Mouse (Mus musculus): ENCODE data around the gene Poldip2. TPM values are rescaled to one million over a fixed set of nuclear protein-coding genes. Genes with fewer than 3 reads are reported as not detected.

Gene Poldip2
- total RNA-seq, 2 experiments from 2014 or later: 153 to 166 TPM

DNA sequence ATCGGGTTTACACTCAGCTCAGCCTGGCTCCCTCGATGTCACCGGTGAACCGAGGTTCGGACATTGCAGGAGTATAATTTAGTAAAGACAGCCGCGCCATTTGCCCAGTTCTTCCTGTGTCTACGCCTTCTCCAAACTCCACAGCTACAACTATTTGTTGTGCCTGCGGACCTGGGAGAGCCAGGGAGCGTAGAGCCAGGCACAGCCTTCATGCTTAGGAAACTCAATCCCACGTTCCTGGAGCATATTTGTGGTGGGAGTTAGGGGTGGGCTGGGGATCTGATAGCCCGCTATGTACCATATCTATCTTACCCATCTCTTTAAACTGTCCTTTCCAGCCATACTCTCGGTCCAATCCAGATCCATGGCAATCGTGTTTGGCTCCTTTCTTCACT is 24.7 kb downstream of the Poldip2 start:
- DNase-seq (ENCODE audit: low spot score in 2 of 2): no peak

DNA sequence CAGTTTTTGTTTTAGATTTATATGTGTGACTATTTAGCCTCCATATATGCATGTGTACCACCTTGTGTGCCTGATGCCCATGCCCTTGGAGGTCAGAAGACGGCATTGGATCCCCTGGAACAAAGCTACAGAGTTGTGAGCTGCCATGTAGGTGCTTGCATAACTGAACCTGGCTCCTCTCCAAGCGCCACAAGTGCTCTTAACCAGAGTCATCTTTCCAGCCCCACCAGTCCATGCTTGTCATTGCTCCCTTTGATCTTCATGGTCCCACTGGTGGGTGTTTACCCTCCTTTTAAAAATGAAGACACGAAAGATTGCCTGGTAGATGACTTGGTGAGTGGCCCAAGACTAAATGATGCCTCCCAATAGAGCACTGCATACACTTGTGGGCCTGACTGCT is 28.4 kb downstream of the Poldip2 start:
- DNase-seq (ENCODE audit: low spot score in 2 of 2): no peak

DNA sequence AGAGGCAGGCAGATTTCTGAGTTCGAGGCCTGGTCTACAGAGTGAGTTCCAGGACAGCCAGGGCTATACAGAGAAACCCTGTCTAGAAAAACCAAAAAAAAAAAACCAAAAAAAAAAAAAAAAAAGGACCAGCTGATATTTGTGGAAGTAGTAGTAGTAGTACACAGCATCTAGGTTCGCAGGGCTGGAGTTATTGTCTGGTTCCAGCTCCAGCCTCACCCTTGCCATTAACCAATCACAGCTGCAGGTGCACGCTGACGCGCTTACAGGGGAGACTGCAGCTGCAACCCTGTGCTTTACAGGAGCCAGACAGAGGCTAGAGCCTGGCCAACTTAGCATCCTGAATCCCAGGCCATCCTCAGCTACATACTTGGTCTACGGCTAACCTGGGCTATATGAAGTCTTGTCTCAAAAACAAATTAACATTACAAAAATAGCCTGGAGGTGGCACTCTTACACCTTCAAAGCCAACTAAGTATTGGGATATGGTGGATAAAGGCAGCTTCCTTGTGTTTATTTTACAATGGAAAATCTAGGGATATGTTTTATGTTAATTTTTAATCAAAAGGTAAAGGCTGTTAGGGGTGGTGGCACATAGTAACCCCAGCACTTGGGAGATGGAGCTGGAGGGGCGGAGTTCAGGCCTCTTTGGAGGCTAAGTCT is 32.6 kb downstream of the Poldip2 start:
- no peak for DNase-seq (ENCODE audit: low spot score in 2 of 2)

DNA sequence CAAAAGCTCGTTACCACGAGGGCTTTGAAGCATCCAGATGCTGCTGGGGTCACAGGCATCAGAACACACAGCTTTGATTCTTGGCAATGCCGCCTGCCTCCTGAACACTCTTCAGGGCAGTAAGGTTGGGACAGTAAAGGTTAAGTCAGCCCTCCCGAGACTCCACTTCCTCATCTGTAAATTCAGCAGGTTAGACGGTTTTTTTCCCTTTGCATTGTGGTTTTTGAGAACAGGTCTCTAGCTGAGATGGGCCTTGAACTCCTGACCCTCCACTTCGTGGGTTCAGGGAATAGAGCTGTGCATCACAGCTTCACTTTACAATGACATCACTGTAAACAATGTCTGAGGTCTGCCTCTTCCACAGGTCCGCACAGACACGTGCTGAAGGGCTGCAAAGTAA is 33.2 kb downstream of the Poldip2 start:
- no peak for DNase-seq (ENCODE audit: low spot score in 2 of 2)

DNA sequence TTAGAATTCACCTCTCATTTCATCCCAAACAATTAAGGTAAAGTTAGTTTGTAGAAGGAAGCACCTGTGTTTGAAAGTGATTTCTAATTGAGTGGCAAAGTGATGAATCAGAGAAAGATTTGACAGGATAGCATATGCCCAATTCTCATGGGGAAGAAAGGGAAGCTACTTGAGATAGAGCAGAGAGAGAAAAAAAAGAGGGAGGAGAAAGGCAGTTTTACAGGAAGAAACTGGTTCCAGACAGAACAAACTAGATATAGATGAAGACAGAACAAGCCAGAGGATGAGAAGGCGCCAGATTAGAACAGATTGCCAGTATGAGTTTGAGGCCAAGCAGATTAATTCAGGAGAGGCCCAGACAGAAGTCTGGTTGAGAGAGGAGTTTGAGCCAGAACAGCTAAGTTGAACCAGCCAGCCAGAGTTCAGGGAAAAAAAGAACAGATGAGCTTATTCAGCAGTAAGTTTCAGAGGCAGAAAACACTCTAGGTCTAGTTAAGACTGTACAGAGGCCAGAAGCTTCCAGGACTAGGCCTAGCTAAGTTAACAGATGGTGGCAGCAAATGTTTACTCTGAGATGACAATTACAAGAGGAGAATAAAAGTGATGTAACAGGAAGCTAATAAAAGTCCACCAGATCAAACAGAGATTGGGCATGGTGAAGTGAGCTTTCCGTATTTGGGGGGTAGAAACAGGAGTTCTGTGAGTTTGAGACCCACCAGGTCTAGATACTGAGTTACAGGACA is 35.9 kb downstream of the Poldip2 start:
- DNase-seq (ENCODE audit: low spot score in 2 of 2): no peak

DNA sequence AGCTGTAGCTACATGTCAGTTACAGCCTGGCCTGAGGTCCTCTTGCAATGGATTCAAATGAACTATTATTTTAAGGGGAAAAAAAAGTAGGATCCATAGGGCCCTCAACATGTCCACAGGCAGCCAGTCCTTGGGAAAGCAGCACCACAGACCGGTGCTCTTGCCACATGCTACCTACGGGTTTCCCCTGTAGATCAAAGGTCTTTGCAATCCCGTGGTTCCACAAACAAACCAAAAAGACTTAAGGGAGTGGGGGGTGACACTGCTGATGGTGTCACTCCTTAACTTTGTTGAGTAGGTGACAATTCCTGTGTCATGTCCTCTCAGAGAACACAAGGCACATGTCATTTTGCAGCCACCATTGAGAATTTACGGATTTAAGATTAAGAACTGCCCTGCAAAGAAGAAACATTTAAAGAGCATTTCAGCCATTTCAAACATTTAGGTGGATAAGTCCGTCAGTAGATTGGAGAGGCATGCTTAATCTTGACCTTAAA is 37.5 kb downstream of the Poldip2 start:
- DNase-seq (ENCODE audit: low spot score in 2 of 2): no peak

DNA sequence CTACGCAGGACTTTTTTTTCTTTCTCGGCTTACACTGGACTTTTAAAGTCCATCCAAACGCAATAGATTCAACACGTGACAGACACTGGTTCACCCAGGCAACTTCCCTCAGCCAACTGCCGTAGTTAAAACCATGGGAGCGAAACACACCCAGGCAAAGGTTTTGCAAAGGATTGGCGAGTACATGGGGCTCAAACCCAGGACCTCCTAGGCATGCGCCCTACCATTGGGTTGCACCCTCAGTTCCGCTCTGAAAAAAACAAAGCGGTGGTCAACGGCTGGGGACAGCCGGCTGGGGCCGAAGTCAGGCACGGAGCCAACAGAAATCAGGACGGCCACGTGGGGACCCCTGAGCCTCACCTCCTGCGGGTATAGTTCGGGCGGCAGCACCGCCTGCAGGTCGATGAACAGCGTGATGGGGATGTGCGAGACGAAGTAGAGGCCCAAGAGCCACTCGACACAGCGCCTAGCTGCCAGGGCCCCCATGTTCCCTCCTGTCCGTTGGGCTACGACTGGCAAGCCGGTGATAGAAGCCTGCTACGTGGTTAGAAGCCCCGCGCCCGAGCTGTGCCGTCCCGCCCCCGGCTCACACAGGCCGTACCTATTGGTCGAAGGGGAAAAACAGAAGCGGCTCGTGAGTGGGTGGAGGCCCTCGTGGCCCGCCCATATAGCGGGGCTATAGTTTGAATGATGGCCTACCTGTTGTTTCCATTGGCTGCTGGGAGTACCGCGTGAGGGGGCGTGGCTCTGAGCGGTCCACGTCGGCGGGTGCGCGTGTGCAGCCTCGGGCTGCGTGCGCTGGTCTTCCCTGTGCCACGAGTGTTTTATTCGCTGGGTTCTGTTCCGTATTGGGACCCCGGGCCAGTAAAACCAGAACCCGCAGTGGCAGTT is 38.4 kb downstream of the Poldip2 start, which contains the start of gene Tmem97:
TSS of gene Tmem97 (minus strand) at position 610 of the 891 bp plus-strand sequence.
- peak; percentile 79 to 88 for DNase-seq (ENCODE audit: low spot score in 2 of 2)

DNA sequence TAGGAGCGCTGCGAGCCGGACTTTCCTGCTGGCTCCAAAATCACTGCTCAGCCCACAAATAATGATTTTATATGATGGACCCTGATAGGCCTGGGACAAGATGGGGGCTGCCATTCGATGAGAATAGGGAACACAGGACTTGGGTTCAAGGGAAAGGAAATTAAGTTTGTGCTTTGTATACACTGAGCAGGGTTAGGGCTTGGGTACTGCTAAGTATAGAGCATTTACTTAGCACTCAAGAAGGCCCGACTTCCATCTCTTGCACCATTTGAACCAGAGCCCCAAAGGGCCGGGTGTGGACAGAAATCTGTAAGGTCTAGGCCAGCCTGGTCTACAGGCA is 39.0 kb downstream of the Poldip2 start:
- no peak for DNase-seq (ENCODE audit: low spot score in 2 of 2)

DNA sequence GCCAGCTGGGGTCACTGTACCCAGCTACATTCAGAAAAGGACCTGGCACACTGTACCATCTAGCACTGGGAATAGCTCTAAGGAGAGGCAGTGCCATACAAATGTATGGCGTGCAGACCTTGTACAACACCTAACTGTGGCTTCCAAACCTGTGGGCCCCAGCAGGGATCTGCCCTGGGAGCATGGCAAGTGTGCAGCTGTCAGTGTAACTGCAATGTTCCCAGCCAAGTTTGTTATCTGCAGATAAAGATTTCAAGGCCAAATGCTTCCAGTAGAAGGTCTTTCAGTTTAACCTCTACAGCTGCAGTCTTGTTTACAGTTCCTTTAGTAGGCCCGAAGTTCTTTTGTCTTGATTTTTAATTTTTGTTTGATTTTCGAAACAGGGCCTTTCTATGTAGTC is 43.6 kb downstream of the Poldip2 start:
- no peak for DNase-seq (ENCODE audit: low spot score in 2 of 2)

DNA sequence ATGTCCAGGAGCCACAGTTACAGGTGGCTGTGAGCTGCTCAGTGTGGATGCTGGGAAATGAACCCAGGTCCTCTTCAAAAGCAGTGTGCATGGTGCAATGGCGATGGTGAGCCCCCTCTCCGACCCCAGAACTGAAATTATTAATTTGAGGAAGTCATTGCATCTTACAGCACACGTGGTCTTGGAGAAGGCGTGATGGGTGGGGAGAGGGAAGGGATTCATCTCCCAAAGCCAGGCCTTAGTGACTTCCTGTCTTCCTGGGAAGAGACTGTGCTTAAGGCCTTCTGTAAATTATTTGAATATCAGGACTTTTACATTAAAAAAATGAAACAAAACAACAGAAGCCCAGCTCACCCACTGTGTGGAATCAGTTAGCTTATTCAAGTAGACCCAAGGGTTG is 44.1 kb downstream of the Poldip2 start:
- DNase-seq (ENCODE audit: low spot score in 2 of 2): no peak

DNA sequence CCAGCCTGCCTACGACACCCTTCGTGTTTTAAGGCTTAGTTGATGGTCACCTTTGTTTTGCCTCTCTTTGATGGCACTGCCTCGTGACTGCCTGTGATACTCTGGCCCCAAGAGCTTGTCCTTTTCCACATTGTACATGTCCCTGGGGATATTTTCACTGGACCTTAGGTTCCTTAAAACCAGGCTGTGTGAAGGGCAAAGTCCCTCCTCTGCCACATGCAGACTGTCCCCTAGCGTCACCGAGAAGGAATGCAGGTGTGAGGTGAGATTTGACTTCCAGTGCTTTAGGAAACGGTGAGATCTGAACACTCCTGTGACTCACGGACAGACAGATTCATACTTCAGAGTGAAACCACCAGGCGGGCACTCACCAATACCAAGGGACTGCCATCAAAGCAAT is 45.2 kb downstream of the Poldip2 start:
- DNase-seq (ENCODE audit: low spot score in 2 of 2): no peak

DNA sequence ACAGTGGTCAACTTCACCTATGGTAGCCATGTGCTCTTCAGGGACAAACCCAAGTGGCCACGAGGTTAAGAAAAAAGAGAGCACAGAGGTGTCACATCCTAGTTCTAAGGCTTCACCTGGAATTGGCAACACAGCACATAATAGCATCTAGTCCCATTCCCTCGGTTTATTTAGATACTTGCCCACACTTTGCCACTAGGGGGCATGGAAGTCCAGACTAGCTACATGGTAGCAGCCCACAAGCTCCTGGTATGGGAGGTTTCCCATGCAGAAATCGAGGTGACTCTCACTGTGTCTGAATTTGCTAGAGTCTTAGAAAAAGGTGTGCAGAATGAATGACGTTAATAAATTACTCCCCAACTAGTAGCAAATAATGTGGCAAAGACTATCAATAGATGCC is 48.5 kb downstream of the Poldip2 start:
- peak in 1 of 2 experiments; percentile 57 for DNase-seq (ENCODE audit: low spot score in 2 of 2)

DNA sequence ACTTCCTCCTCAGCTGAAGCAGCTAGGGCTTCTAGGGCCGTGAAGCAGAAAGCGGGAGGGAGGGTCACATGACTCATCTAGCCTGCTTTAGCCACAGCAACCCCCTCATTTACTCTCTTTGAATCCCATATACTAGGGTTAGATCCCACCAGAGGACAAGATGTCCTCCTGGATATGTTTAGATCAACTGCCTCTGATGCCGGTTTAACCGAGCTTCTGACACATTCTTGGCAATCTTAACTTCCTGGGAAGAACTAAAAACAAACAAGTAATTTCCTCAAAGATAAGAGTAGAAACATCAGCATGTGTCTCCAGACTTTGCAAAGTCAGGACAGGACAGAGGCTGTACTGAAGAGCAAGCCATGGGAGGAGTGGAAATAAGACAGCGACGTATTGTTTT is 54.8 kb downstream of the Poldip2 start:
- no peak for DNase-seq (ENCODE audit: low spot score in 2 of 2)

DNA sequence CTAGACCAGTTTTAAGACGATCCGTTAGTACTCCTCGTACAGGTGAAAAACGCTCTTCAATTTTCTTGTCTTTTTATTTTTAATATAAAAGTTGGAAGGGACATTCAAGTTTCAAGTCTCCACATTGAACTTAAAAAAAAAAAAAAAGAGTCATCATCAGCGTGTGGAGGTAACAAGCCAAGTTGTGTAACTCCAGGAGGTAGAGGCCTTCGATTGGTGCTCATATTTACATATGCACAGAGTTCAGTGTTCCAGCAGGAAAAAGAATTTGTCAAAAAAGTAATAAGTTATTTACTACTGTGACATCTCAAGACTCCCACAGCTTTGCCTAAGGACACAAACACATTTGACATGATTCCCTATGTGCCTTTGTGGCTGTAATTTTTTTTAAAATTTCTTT is 55.6 kb downstream of the Poldip2 start:
- no peak for DNase-seq (ENCODE audit: low spot score in 2 of 2)

DNA sequence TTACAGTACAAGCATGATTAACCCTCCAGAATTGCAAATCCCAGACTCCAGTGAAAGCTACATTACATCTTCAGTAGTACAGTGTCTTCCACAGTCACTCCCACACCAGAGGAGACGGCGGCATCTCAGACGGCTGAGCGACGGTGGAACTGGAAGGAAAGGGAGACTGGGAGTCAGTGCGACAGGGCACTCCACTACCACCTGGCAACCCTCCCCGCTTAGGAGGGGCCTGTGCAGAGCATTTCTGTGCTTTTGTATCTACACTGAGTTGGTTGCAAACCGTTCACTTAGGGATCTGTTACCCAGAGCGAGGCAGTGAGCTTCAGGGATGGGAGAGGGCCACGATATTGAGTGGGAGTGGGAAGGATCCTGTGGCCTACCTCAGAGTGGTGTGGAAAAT is 56.8 kb downstream of the Poldip2 start:
- no peak for DNase-seq (ENCODE audit: low spot score in 2 of 2)

DNA sequence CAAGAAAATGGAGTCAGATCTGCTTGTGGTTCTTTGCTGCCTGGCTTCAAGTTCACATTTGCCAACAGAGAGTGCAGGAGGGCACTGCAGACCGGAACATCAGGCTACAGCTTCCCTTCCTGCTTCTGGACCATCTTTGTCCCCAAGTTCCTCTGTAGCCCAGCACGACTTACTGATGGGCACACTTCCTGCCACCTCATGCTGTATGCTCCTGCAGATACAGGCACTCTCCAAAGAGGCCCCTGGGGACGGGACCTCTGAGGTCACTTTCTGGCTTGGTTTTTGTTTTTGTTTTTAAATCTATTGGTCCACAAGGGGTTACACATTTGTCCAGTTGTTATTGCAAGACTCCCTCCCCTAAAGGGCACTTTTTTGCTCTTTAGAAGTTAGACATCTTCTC is 57.8 kb downstream of the Poldip2 start:
- DNase-seq (ENCODE audit: low spot score in 2 of 2): no peak

DNA sequence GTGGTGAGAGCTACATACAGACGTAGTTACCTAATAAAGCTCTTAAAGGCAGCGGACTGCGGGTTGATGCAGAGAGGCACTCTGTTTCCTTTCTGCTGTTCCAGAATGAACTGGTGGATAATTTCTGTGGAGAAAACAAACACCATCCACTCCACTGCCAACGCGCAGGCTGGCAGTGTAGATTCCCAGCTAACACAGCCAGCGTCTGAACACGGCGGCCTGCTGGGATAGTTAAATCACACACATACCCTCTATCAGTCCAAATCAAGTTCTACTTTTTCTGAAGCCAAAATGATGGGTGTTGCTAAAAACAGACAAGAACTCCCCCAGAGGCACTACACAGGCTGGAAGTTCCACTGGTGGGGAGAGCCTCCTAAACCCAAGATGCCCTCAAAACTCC is 59.4 kb downstream of the Poldip2 start:
- no peak for DNase-seq (ENCODE audit: low spot score in 2 of 2)

DNA sequence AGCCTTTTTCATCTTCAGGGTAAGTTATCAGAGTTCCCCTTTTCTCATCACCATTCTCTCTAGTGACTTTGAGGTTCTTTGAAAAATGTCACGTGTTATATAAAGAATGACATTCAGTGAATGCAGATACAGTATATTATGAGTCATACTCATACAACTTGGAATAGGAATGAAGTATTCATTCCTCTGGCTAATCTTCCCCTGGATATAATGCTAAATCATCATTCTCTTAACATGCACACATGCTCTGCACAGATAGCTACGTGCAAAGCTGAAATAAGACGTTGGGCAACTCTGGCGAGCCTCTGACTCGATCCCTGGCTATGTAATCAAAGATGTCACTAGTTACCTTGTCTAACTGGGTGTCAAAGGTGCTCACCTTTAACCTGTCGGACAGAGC is 59.9 kb downstream of the Poldip2 start:
- DNase-seq (ENCODE audit: low spot score in 2 of 2): no peak
